Comparison of ENCODE assay signal across 28 mouse cellular contexts in genomic region chr12:30430641-30431040, GRCm38 (mm10). TPM values are rescaled to one million over a fixed set of nuclear protein-coding genes. Genes with fewer than 3 reads are reported as not detected.
DNase-seq lines count a peak whose midpoint lies in the region; ATAC-seq and TF ChIP-seq lines count a peak whose summit lies in the region.
"Had no signal": no experiment of that assay in that cellular context is flagged by ENCODE, and none has a peak within 500 bp of the region (broad histone marks: within the 10 kb centered on the region; RNA-seq: fewer than 3 reads in every experiment).

No protein-coding gene starts in this region.

- no peak overlapping the region for H3K27ac ChIP-seq in hindbrain, embryonic 11.5 days (ENCODE audit: low read depth, low read length)
- H3K27ac ChIP-seq in hindbrain, embryonic 10.5 days: no peak overlapping the region
- H3K27ac ChIP-seq in embryonic facial prominence, embryonic 10.5 days (replicated peaks): no peak overlapping the region
- H3K27ac ChIP-seq in limb, embryonic 14.5 days (replicated peaks; ENCODE audit: low read depth, low read length): no peak overlapping the region
- H3K27ac ChIP-seq in cerebellum, adult 2 months (ENCODE audit: insufficient read depth, low read length): no peak overlapping the region
- H3K27ac ChIP-seq: embryonic facial prominence, embryonic 12.5 days; heart, adult 2 months; hindbrain, embryonic 12.5 days; hindbrain, postnatal 0 days; kidney, embryonic 15.5 days; limb, embryonic 12.5 days; neural tube, embryonic 15.5 days; stomach, embryonic 15.5 days had no signal

- no peak for TF ChIP-seq CTCF in cerebellum, adult 2 months (IDR thresholded peaks at IDR 0.05; ENCODE audit: borderline replicate concordance, insufficient read depth, low read depth, low read length)

- H3K9ac ChIP-seq in hindbrain, embryonic 11.5 days (ENCODE audit: low read depth, low read length): no peak overlapping the region
- no peak overlapping the region for H3K9ac ChIP-seq in limb, embryonic 14.5 days (ENCODE audit: low read depth, low read length, severe bottlenecking)
- H3K9ac ChIP-seq: embryonic facial prominence, embryonic 12.5 days; heart, embryonic 12.5 days; hindbrain, embryonic 12.5 days; kidney, embryonic 15.5 days; limb, embryonic 12.5 days; neural tube, embryonic 15.5 days; stomach, embryonic 15.5 days had no signal

- no peaks in the 10 kb centered on the region for H3K36me3 ChIP-seq in hindbrain, embryonic 11.5 days (ENCODE audit: control insufficient read depth, insufficient read depth, low read length)
- no peaks in the 10 kb centered on the region for H3K36me3 ChIP-seq in hindbrain, embryonic 10.5 days
- no peaks in the 10 kb centered on the region for H3K36me3 ChIP-seq in embryonic facial prominence, embryonic 10.5 days (replicated peaks)
- H3K36me3 ChIP-seq in limb, embryonic 14.5 days (ENCODE audit: control insufficient read depth, insufficient read depth, low read length): no peaks in the 10 kb centered on the region
- H3K36me3 ChIP-seq: embryonic facial prominence, embryonic 12.5 days; heart, embryonic 12.5 days; hindbrain, embryonic 12.5 days; kidney, embryonic 15.5 days; limb, embryonic 12.5 days; neural tube, embryonic 15.5 days; stomach, embryonic 15.5 days had no signal

- no peak for TF ChIP-seq POLR2A in limb, embryonic 14.5 days (IDR thresholded peaks at IDR 0.05; ENCODE audit: borderline replicate concordance, extremely low read depth, insufficient read depth, insufficient read length)
- no peak for TF ChIP-seq POLR2A in cerebellum, adult 2 months (IDR thresholded peaks at IDR 0.05; ENCODE audit: borderline replicate concordance, insufficient read depth, low read length)

- peak; percentile 10 for DNase-seq in hindbrain, embryonic 11.5 days (ENCODE audit: low spot score)
- DNase-seq in hindbrain, embryonic 10.5 days (ENCODE audit: low spot score): no peak
- DNase-seq in NIH3T3 (ENCODE audit: low read depth): peak; percentile 9
- peak; percentile 19 for DNase-seq in embryonic facial prominence, embryonic 10.5 days (ENCODE audit: low spot score)
- DNase-seq in limb, embryonic 14.5 days (ENCODE audit: low spot score): peak; percentile 26
- DNase-seq in cerebellum, adult 2 months: no peak
- DNase-seq: adrenal gland, adult 8-10 months; B cell, adult 2 months; cerebellum, adult 9-10 months; cerebellum, postnatal 36 days; gastrocnemius, postnatal 36 days; heart, adult 2 months; lung, postnatal 36 days; midbrain, embryonic 14.5 days; right cerebral cortex, postnatal 25 days had no signal

- no peak overlapping the region for H3K4me3 ChIP-seq in hindbrain, embryonic 11.5 days (ENCODE audit: low read depth, low read length)
- no peak overlapping the region for H3K4me3 ChIP-seq in hindbrain, embryonic 10.5 days
- H3K4me3 ChIP-seq in embryonic facial prominence, embryonic 10.5 days: no peak overlapping the region
- H3K4me3 ChIP-seq in limb, embryonic 14.5 days (replicated peaks; ENCODE audit: low read length): no peak overlapping the region
- H3K4me3 ChIP-seq in cerebellum, adult 2 months (replicated peaks; ENCODE audit: insufficient read depth, low read depth, low read length): no peak overlapping the region
- H3K4me3 ChIP-seq: embryonic facial prominence, embryonic 12.5 days; heart, adult 2 months; heart, embryonic 12.5 days; hindbrain, embryonic 12.5 days; kidney, embryonic 15.5 days; limb, embryonic 12.5 days; megakaryocyte, embryonic 14.5 days; neural tube, embryonic 15.5 days; stomach, embryonic 15.5 days had no signal

- H3K4me2 ChIP-seq in hindbrain, embryonic 11.5 days (replicated peaks; ENCODE audit: low read depth, low read length): no peak overlapping the region
- H3K4me2 ChIP-seq in limb, embryonic 14.5 days (replicated peaks; ENCODE audit: low read depth, low read length, severe bottlenecking): no peak overlapping the region
- H3K4me2 ChIP-seq: embryonic facial prominence, embryonic 12.5 days; heart, embryonic 12.5 days; hindbrain, embryonic 12.5 days; kidney, embryonic 15.5 days; limb, embryonic 12.5 days; liver, embryonic 11.5 days; neural tube, embryonic 15.5 days; stomach, embryonic 15.5 days had no signal

- WGBS in hindbrain, embryonic 11.5 days: 81% methylated on average over 3 of the region's 3 CpGs
- WGBS in hindbrain, embryonic 10.5 days: 79% methylated on average over 3 of the region's 3 CpGs
- WGBS in embryonic facial prominence, embryonic 10.5 days: 74% methylated on average over 3 of the region's 3 CpGs
- 62% methylated on average over 3 of the region's 3 CpGs for WGBS in limb, embryonic 14.5 days
- WGBS in cerebellum, adult 2 months: 79% methylated on average over 3 of the region's 3 CpGs

- ATAC-seq in hindbrain, embryonic 11.5 days (ENCODE audit: low FRiP score): no peak
- ATAC-seq in limb, embryonic 14.5 days (ENCODE audit: low FRiP score, low read depth): no peak
- ATAC-seq: activated CD4-positive, CD25-positive, alpha-beta regulatory T cell, adult 4 months; forebrain, embryonic 14.5 days; hindbrain, postnatal 0 days; intestine, embryonic 16.5 days had no signal

- H3K27me3 ChIP-seq in hindbrain, embryonic 11.5 days (ENCODE audit: control insufficient read depth, insufficient read depth, low read length): no peaks in the 10 kb centered on the region
- no peaks in the 10 kb centered on the region for H3K27me3 ChIP-seq in hindbrain, embryonic 10.5 days (ENCODE audit: insufficient read depth, poor library complexity, severe bottlenecking)
- no peaks in the 10 kb centered on the region for H3K27me3 ChIP-seq in embryonic facial prominence, embryonic 10.5 days (replicated peaks; ENCODE audit: low read depth, poor library complexity, severe bottlenecking)
- H3K27me3 ChIP-seq in limb, embryonic 14.5 days (ENCODE audit: control insufficient read depth, insufficient read depth, low read length): no peaks in the 10 kb centered on the region
- H3K27me3 ChIP-seq in cerebellum, adult 2 months (ENCODE audit: control insufficient read depth, insufficient read depth, low read length): no peaks in the 10 kb centered on the region
- H3K27me3 ChIP-seq: embryonic facial prominence, embryonic 12.5 days; heart, embryonic 12.5 days; hindbrain, embryonic 12.5 days; kidney, embryonic 15.5 days; limb, embryonic 12.5 days; megakaryocyte, embryonic 14.5 days; neural tube, embryonic 15.5 days; stomach, embryonic 15.5 days had no signal

- no peaks in the 10 kb centered on the region for H3K4me1 ChIP-seq in hindbrain, embryonic 11.5 days (replicated peaks; ENCODE audit: control insufficient read depth, insufficient read depth, low read length)
- no peaks in the 10 kb centered on the region for H3K4me1 ChIP-seq in hindbrain, embryonic 10.5 days (replicated peaks)
- no peaks in the 10 kb centered on the region for H3K4me1 ChIP-seq in embryonic facial prominence, embryonic 10.5 days
- H3K4me1 ChIP-seq in limb, embryonic 14.5 days (ENCODE audit: control insufficient read depth, insufficient read depth, low read length): no peaks in the 10 kb centered on the region
- H3K4me1 ChIP-seq in cerebellum, adult 2 months (ENCODE audit: control insufficient read depth, insufficient read depth, low read length): no peaks in the 10 kb centered on the region
- H3K4me1 ChIP-seq: embryonic facial prominence, embryonic 12.5 days; heart, embryonic 12.5 days; hindbrain, embryonic 12.5 days; kidney, embryonic 15.5 days; limb, embryonic 12.5 days; megakaryocyte, embryonic 14.5 days; neural tube, embryonic 15.5 days; stomach, embryonic 15.5 days had no signal

- H3K9me3 ChIP-seq in hindbrain, embryonic 11.5 days (ENCODE audit: control insufficient read depth, low read length): no peaks in the 10 kb centered on the region
- no peaks in the 10 kb centered on the region for H3K9me3 ChIP-seq in hindbrain, embryonic 10.5 days
- H3K9me3 ChIP-seq in embryonic facial prominence, embryonic 10.5 days: no peaks in the 10 kb centered on the region
- H3K9me3 ChIP-seq in limb, embryonic 14.5 days (ENCODE audit: control insufficient read depth, low read length): no peaks in the 10 kb centered on the region
- H3K9me3 ChIP-seq: embryonic facial prominence, embryonic 12.5 days; heart, embryonic 12.5 days; hindbrain, embryonic 12.5 days; kidney, embryonic 15.5 days; limb, embryonic 12.5 days; neural tube, embryonic 15.5 days; stomach, embryonic 15.5 days had no signal

RNA-seq across cellular contexts. Expression of gene Sntg2, which starts 57.5 kb away (rescaled TPM):
- 0.43 and 1.0 TPM in 2 replicates for polyA plus RNA-seq in hindbrain, embryonic 11.5 days (2014; fragmentation: Nextera tagmentation; extraction: Ambion mirVana)
- polyA plus RNA-seq in hindbrain, embryonic 10.5 days (2016; fragmentation: Nextera tagmentation; extraction: Ambion mirVana): 0.49 and 0.50 TPM in 2 replicates
- polyA plus RNA-seq in embryonic facial prominence, embryonic 10.5 days (2016; fragmentation: Nextera tagmentation; extraction: Ambion mirVana): 0.19 and 0.27 TPM in 2 replicates
- 0.87 and 1.4 TPM in 2 replicates for polyA plus RNA-seq in limb, embryonic 14.5 days (2012; rRNA removed)
- polyA plus RNA-seq in limb, embryonic 14.5 days (2014; fragmentation: Nextera tagmentation; extraction: Ambion mirVana): 1.4 and 1.7 TPM in 2 replicates
- polyA plus RNA-seq in cerebellum, adult 2 months (2012; rRNA removed): 1.00 and 1.2 TPM in 2 replicates

Comparison
In these comparisons a context has a peak if more than half of its experiments do, and no peak if none do; other contexts are left out.
1. DNase-seq: peak in hindbrain, embryonic 11.5 days (single experiment), NIH3T3 (single experiment), embryonic facial prominence, embryonic 10.5 days (single experiment) and limb, embryonic 14.5 days (single experiment); none in hindbrain, embryonic 10.5 days (single experiment) and cerebellum, adult 2 months (0 of 2).